Mouse (Mus musculus): Measurements from ENCODE around the gene Tmem178b. TPM values are rescaled to one million over a fixed set of nuclear protein-coding genes. Genes with fewer than 3 reads are reported as not detected.

The Tmem178b gene
- polyA plus RNA-seq, 1 experiment from 2014 or later, result 10.5 TPM

DNA sequence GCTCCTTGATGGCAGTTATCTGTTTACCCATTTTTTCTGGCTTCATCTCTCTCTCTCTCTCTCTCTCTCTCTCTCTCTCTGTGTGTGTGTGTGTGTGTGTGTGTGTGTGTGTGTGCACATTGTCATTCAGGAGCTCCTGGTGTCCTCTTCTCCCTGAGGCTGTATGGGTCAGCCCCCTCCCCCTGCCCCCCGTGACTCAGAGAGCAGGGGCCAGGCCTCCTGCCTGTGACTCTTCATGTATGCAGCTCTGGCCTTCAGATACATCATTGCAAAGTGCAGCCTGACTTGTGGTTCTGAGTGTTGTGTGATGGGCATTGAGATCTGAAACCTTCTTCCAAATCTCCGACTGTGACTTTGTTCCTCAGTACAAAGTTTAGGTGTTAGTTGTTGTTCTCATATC lies 237.7 kb downstream of the Tmem178b start:
- no peak for DNase-seq (ENCODE audit: low spot score)
- H3K4me3 ChIP-seq (ENCODE audit: low read depth, low read length), result no peak overlapping the region
- H3K9ac ChIP-seq (ENCODE audit: low read depth, low read length), result no peak overlapping the region
- no peaks in the 10 kb centered on the region for H3K9me3 ChIP-seq (ENCODE audit: control insufficient read depth, low read length)
- 92% methylated on average over 2 of the region's 2 CpGs for WGBS
- no peaks in the 10 kb centered on the region for H3K36me3 ChIP-seq (ENCODE audit: control insufficient read depth, insufficient read depth, low read length)
- H3K27me3 ChIP-seq (ENCODE audit: control insufficient read depth, insufficient read depth, low read length), result no peaks in the 10 kb centered on the region
- no peaks in the 10 kb centered on the region for H3K4me1 ChIP-seq (replicated peaks; ENCODE audit: control insufficient read depth, insufficient read depth, low read length)
- H3K27ac ChIP-seq (ENCODE audit: low read depth, low read length), result no peak overlapping the region
- ATAC-seq (ENCODE audit: low FRiP score), result no peak
- no peak overlapping the region for H3K4me2 ChIP-seq (replicated peaks; ENCODE audit: low read depth, low read length)

DNA sequence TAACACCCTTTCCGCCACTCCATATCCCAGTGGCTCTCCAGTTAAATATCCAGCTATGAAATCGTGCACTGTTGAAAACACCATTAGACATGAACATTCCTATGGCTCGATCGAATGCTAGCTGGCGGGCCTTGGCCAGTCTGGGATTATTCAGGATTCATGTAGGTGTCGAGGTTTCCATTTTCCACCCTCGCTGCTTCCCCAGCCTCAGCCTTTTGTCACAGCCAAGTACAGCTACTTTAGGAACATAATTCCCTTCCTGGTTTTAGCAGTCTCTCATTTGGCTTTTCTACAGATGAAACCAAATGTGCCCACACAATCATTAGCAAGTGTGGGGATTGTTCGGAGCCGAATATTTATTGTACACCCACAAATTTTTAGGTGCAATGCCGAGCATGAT lies 239.4 kb downstream of the Tmem178b start:
- WGBS, result 87% methylated on average over 10 of the region's 10 CpGs
- H3K4me3 ChIP-seq (ENCODE audit: low read depth, low read length), result no peak overlapping the region
- H3K27ac ChIP-seq (ENCODE audit: low read depth, low read length), result no peak overlapping the region
- ATAC-seq (ENCODE audit: low FRiP score) (no peak), DNase-seq (ENCODE audit: low spot score) (no peak)
- H3K9ac ChIP-seq (ENCODE audit: low read depth, low read length), result no peak overlapping the region
- no peaks in the 10 kb centered on the region for H3K4me1 ChIP-seq (replicated peaks; ENCODE audit: control insufficient read depth, insufficient read depth, low read length)
- H3K9me3 ChIP-seq (ENCODE audit: control insufficient read depth, low read length), result no peaks in the 10 kb centered on the region
- H3K4me2 ChIP-seq (replicated peaks; ENCODE audit: low read depth, low read length), result no peak overlapping the region
- H3K27me3 ChIP-seq (ENCODE audit: control insufficient read depth, insufficient read depth, low read length), result no peaks in the 10 kb centered on the region
- no peaks in the 10 kb centered on the region for H3K36me3 ChIP-seq (ENCODE audit: control insufficient read depth, insufficient read depth, low read length)

DNA sequence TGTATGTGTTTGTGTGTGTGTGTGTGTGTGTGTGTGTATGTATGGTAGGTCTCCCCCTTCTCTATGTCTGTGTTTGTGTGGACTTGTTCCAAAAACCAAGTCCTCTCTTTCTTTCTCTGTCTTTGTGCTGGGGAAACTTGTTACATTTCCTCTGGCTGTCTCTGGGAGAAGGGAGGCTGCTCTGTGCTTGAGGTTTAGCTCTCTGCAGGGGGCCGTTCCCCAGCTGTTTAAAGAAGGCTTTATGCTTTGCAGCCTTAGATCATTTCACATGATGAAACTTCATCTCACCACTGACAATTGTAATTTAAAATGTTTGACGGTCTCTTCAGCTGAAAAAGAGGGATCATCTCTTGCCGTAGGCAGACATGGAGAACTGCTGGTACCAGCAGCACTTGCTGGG lies 243.2 kb downstream of the Tmem178b start:
- H3K4me1 ChIP-seq (replicated peaks; ENCODE audit: control insufficient read depth, insufficient read depth, low read length), result no peaks in the 10 kb centered on the region
- H3K4me2 ChIP-seq (replicated peaks; ENCODE audit: low read depth, low read length), result no peak overlapping the region
- no peak overlapping the region for H3K4me3 ChIP-seq (ENCODE audit: low read depth, low read length)
- H3K36me3 ChIP-seq (ENCODE audit: control insufficient read depth, insufficient read depth, low read length), result no peaks in the 10 kb centered on the region
- no peak for DNase-seq (ENCODE audit: low spot score)
- no peak overlapping the region for H3K27ac ChIP-seq (ENCODE audit: low read depth, low read length)
- no peak overlapping the region for H3K9ac ChIP-seq (ENCODE audit: low read depth, low read length)
- no peaks in the 10 kb centered on the region for H3K9me3 ChIP-seq (ENCODE audit: control insufficient read depth, low read length)
- no peaks in the 10 kb centered on the region for H3K27me3 ChIP-seq (ENCODE audit: control insufficient read depth, insufficient read depth, low read length)
- 60% methylated on average over 3 of the region's 3 CpGs for WGBS
- no peak for ATAC-seq (ENCODE audit: low FRiP score)

DNA sequence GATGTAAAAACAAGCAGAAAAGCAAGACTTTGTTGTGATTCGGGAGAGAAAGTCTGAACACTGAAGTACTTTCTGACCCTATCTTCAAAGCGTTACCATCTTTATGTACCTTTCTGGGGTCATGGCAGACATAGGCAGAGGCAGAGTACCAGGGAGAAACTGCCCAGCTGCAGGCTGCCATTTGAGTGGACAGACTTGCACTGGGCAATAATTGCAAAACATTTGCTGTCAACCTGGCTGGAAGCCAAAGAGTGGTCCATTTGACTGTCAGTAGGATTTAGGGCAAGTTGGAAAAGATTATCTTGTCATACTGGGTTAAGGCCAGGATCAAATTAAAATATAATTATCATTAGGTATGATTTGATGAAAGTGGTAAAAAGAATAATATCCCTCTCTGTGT lies 247.1 kb downstream of the Tmem178b start:
- Histone ChIP-seq H3K4me2 (replicated peaks; ENCODE audit: low read depth, low read length) (no peak overlapping the region), H3K9ac (ENCODE audit: low read depth, low read length) (no peak overlapping the region), H3K4me3 (ENCODE audit: low read depth, low read length) (no peak overlapping the region), H3K4me1 (replicated peaks; ENCODE audit: control insufficient read depth, insufficient read depth, low read length) (no peaks in the 10 kb centered on the region), H3K27ac (ENCODE audit: low read depth, low read length) (no peak overlapping the region), H3K27me3 (ENCODE audit: control insufficient read depth, insufficient read depth, low read length) (no peaks in the 10 kb centered on the region), H3K9me3 (ENCODE audit: control insufficient read depth, low read length) (no peaks in the 10 kb centered on the region), H3K36me3 (ENCODE audit: control insufficient read depth, insufficient read depth, low read length) (no peaks in the 10 kb centered on the region)
- ATAC-seq (ENCODE audit: low FRiP score) (no peak), DNase-seq (ENCODE audit: low spot score) (no peak)
- 85% methylated on average over 2 of the region's 2 CpGs for WGBS

DNA sequence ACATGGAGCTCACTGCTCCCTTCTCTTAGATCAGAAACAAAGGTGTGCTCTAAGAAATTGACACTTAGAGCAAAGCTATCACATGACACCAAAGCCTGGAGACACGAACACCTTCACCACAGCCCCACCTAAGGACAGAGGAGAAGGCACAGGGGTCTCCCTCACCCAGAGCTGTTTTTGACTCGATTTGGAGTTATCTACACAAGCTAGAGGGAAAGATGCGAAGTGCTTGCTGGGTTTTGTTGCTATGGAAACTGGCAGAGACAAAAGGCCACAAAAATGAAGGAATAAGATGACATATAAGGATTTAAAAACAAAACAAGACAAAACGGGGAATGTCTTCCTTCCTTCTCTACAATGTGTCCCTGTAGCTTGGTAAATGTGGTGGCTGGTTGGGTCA lies 248.4 kb downstream of the Tmem178b start:
- Histone ChIP-seq H3K27me3 (ENCODE audit: control insufficient read depth, insufficient read depth, low read length) (no peaks in the 10 kb centered on the region), H3K27ac (ENCODE audit: low read depth, low read length) (no peak overlapping the region), H3K9me3 (ENCODE audit: control insufficient read depth, low read length) (no peaks in the 10 kb centered on the region), H3K4me1 (replicated peaks; ENCODE audit: control insufficient read depth, insufficient read depth, low read length) (no peaks in the 10 kb centered on the region), H3K4me3 (ENCODE audit: low read depth, low read length) (no peak overlapping the region), H3K36me3 (ENCODE audit: control insufficient read depth, insufficient read depth, low read length) (no peaks in the 10 kb centered on the region), H3K4me2 (replicated peaks; ENCODE audit: low read depth, low read length) (no peak overlapping the region), H3K9ac (ENCODE audit: low read depth, low read length) (no peak overlapping the region)
- no peak for ATAC-seq (ENCODE audit: low FRiP score)
- 59% methylated on average over 3 of the region's 4 CpGs for WGBS
- no peak for DNase-seq (ENCODE audit: low spot score)

DNA sequence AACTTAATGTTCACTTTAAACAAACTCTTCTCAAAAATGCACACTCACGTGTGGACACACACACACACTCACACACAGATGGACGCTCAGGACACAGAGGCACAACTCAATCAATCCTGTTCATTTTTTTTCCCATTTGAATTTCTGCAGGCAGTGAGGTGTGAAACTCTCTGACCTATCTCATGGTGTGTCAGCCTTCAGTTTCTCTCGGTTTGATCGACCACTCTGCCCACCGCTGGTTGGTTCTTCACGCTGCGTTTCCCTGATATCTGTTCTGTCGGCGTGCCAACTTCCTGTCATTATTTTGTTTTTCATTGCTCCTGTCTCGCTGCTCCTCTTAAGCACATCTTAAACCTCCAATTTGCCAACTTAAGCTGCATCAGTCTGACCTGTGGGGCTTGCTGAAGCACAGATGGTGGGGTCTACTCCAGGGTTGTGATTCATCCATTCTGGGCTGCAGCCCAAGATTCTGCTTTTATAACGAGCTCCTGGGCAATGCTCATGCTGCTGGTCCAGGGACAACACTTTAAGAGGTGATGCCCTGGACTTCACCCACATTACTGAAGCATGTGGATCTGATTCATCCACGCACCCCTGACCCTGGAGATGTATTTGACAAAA lies 250.1 kb downstream of the Tmem178b start:
- H3K27ac ChIP-seq (ENCODE audit: low read depth, low read length), result no peak overlapping the region
- H3K36me3 ChIP-seq (ENCODE audit: control insufficient read depth, insufficient read depth, low read length), result no peaks in the 10 kb centered on the region
- no peaks in the 10 kb centered on the region for H3K4me1 ChIP-seq (replicated peaks; ENCODE audit: control insufficient read depth, insufficient read depth, low read length)
- H3K27me3 ChIP-seq (ENCODE audit: control insufficient read depth, insufficient read depth, low read length), result no peaks in the 10 kb centered on the region
- H3K4me3 ChIP-seq (ENCODE audit: low read depth, low read length), result no peak overlapping the region
- no peak overlapping the region for H3K9ac ChIP-seq (ENCODE audit: low read depth, low read length)
- WGBS, result 85% methylated on average over 12 of the region's 12 CpGs
- ATAC-seq (ENCODE audit: low FRiP score) (no peak), DNase-seq (ENCODE audit: low spot score) (no peak)
- H3K4me2 ChIP-seq (replicated peaks; ENCODE audit: low read depth, low read length), result no peak overlapping the region
- no peaks in the 10 kb centered on the region for H3K9me3 ChIP-seq (ENCODE audit: control insufficient read depth, low read length)

DNA sequence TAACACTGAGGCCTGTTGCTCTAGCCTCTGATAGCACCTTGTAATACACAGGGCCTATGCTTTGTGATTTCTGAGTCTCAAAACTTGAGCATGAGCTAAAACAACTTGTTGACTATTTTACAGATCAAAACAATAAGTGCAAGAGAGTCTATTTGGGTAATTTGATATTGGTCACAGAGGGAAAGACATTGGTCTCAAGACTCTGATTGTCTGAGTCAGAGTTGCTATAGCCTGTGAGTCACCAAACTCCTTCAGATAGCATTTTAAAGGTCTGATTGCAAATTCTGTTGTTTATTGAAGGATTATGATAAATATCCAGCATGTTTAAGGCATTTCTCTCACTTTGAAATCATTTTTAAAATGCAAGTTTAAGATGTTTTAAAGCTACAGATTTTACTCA lies 250.9 kb downstream of the Tmem178b start:
- H3K9ac ChIP-seq (ENCODE audit: low read depth, low read length), result no peak overlapping the region
- no peak for ATAC-seq (ENCODE audit: low FRiP score)

DNA sequence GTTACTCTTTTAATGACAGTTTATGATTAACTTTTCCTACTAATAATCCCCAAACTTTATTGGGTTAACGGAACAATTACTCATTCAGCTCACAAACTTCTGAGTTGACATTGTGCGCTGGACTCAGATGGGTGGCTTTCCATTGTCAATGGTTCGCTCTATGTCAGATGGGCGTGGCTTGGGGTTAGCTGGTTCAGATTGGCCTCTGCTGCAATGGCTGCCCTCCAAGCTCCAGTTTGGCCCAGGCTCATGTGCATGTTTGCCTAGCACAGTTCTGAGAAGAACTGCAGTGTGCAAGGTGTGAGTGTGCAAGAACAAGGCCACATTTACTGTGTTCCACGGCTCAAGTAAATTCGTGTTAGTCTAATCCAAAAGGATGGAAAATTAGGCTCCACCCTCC lies 255.6 kb downstream of the Tmem178b start:
- Histone ChIP-seq H3K4me2 (replicated peaks; ENCODE audit: low read depth, low read length) (no peak overlapping the region), H3K9ac (ENCODE audit: low read depth, low read length) (no peak overlapping the region), H3K4me3 (ENCODE audit: low read depth, low read length) (no peak overlapping the region), H3K4me1 (replicated peaks; ENCODE audit: control insufficient read depth, insufficient read depth, low read length) (no peaks in the 10 kb centered on the region), H3K27ac (ENCODE audit: low read depth, low read length) (no peak overlapping the region), H3K9me3 (ENCODE audit: control insufficient read depth, low read length) (no peaks in the 10 kb centered on the region), H3K36me3 (ENCODE audit: control insufficient read depth, insufficient read depth, low read length) (no peaks in the 10 kb centered on the region), H3K27me3 (ENCODE audit: control insufficient read depth, insufficient read depth, low read length) (no peaks in the 10 kb centered on the region)
- WGBS, result 89% methylated on average over 6 of the region's 6 CpGs
- no peak for DNase-seq (ENCODE audit: low spot score)
- ATAC-seq (ENCODE audit: low FRiP score), result no peak

More for the DNA sequence above, 250.9 kb downstream of the Tmem178b start:
- Histone ChIP-seq H3K27ac (ENCODE audit: low read depth, low read length) (no peak overlapping the region), H3K9me3 (ENCODE audit: control insufficient read depth, low read length) (no peaks in the 10 kb centered on the region), H3K36me3 (ENCODE audit: control insufficient read depth, insufficient read depth, low read length) (no peaks in the 10 kb centered on the region), H3K4me2 (replicated peaks; ENCODE audit: low read depth, low read length) (no peak overlapping the region), H3K27me3 (ENCODE audit: control insufficient read depth, insufficient read depth, low read length) (no peaks in the 10 kb centered on the region), H3K4me1 (replicated peaks; ENCODE audit: control insufficient read depth, insufficient read depth, low read length) (no peaks in the 10 kb centered on the region), H3K4me3 (ENCODE audit: low read depth, low read length) (no peak overlapping the region)
- no peak for DNase-seq (ENCODE audit: low spot score)

DNA sequence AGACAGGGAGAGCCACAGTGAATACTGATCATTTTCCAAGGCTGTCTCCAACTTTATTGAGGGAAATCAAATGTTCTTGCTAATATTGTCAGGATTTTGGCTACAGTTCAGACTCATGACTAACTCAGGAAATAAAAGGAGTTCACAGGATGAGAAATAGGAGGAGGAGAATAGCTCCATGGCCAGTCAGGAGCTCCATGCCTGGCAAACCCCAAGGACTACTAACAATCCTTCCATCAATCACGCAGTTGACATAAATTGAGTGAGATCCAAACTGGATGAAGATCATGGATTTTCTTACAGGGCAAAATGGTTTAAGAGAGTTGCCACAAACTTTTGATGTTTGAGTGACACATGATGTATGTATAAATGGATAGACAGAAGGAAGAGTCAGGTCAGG lies 258.9 kb downstream of the Tmem178b start:
- Histone ChIP-seq H3K4me3 (ENCODE audit: low read depth, low read length) (no peak overlapping the region), H3K36me3 (ENCODE audit: control insufficient read depth, insufficient read depth, low read length) (no peaks in the 10 kb centered on the region), H3K9me3 (ENCODE audit: control insufficient read depth, low read length) (no peaks in the 10 kb centered on the region), H3K27me3 (ENCODE audit: control insufficient read depth, insufficient read depth, low read length) (no peaks in the 10 kb centered on the region), H3K27ac (ENCODE audit: low read depth, low read length) (no peak overlapping the region), H3K4me1 (replicated peaks; ENCODE audit: control insufficient read depth, insufficient read depth, low read length) (no peaks in the 10 kb centered on the region), H3K9ac (ENCODE audit: low read depth, low read length) (no peak overlapping the region), H3K4me2 (replicated peaks; ENCODE audit: low read depth, low read length) (no peak overlapping the region)
- ATAC-seq (ENCODE audit: low FRiP score) (no peak), DNase-seq (ENCODE audit: low spot score) (no peak)
- WGBS, result 94% methylated on average over 1 of the region's 1 CpGs

Measured in hindbrain, embryonic 11.5 days (tissue).